In genomic region chr11:108929176-108929575, GRCm38 (mm10) we compare ENCODE assay signal across 15 mouse cellular contexts. TPM values are rescaled to one million over a fixed set of nuclear protein-coding genes. Genes with fewer than 3 reads are reported as not detected.
A peak's percentile ranks its signal among the peaks of the same experiment; 100 is the strongest.
DNase-seq lines count a peak whose midpoint lies in the region; ATAC-seq lines count a peak whose summit lies in the region.
"Had no signal": no experiment of that assay in that cellular context is flagged by ENCODE, and none has a peak within 500 bp of the region (broad histone marks: within the 10 kb centered on the region; RNA-seq: fewer than 3 reads in every experiment).

No protein-coding gene starts in this region.

- peak overlapping the region; percentile 7; the same call in 1 of the 2 replicates for H3K27ac ChIP-seq in neural tube, embryonic 11.5 days (ENCODE audit: low read depth, low read length)
- H3K27ac ChIP-seq in hindbrain, embryonic 12.5 days, result no peak overlapping the region
- peak overlapping the region; percentile 80 for H3K27ac ChIP-seq in midbrain, embryonic 10.5 days (replicated peaks)
- H3K27ac ChIP-seq: stomach, embryonic 15.5 days had no signal

- peaks cover 20% of the 10 kb centered on the region for H3K36me3 ChIP-seq in neural tube, embryonic 11.5 days (ENCODE audit: control insufficient read depth, insufficient read depth, low read length)
- H3K36me3 ChIP-seq in hindbrain, embryonic 12.5 days, result peaks cover 29% of the 10 kb centered on the region
- peaks cover 95% of the 10 kb centered on the region for H3K36me3 ChIP-seq in midbrain, embryonic 10.5 days

- peak overlapping the region; percentile 86 for H3K4me2 ChIP-seq in neural tube, embryonic 11.5 days (ENCODE audit: low read depth)
- H3K4me2 ChIP-seq in hindbrain, embryonic 12.5 days (replicated peaks), result peak overlapping the region; percentile 79
- H3K4me2 ChIP-seq: stomach, embryonic 15.5 days had no signal

- H3K4me1 ChIP-seq in neural tube, embryonic 11.5 days (ENCODE audit: control insufficient read depth, insufficient read depth, low read length), result peaks cover 65% of the 10 kb centered on the region
- H3K4me1 ChIP-seq in hindbrain, embryonic 12.5 days, result peaks cover 84% of the 10 kb centered on the region
- peaks cover 100% of the 10 kb centered on the region for H3K4me1 ChIP-seq in midbrain, embryonic 10.5 days

- WGBS in neural tube, embryonic 11.5 days, result 40% methylated on average over 4 of the region's 4 CpGs
- 45% methylated on average over 4 of the region's 4 CpGs for WGBS in hindbrain, embryonic 12.5 days
- 49% methylated on average over 4 of the region's 4 CpGs for WGBS in midbrain, embryonic 10.5 days

- ATAC-seq in neural tube, embryonic 11.5 days (ENCODE audit: insufficient read depth, low FRiP score, low TSS enrichment), result no peak
- no peak for ATAC-seq in hindbrain, embryonic 12.5 days (ENCODE audit: low FRiP score)
- ATAC-seq in inflammation-experienced regulatory T-cells, adult 6 months, result no peak
- ATAC-seq: Patski had no signal

- DNase-seq in neural tube, embryonic 11.5 days (ENCODE audit: low spot score), result no peak
- DNase-seq in neural tube, embryonic 10.5 days (ENCODE audit: extremely low spot score, low spot score), result no peak
- DNase-seq in midbrain, embryonic 10.5 days (ENCODE audit: low spot score), result no peak
- DNase-seq in spleen, postnatal 10 days (ENCODE audit: low spot score in 2 of 2), result no peak
- no peak for DNase-seq in right cerebral cortex, postnatal 4 days
- DNase-seq in right cerebral cortex, postnatal 25 days, result no peak
- DNase-seq: adrenal gland, adult 8-10 months; heart, postnatal 4 days; kidney, postnatal 14 days; right cerebral cortex, postnatal 14 days; thymus, postnatal 4 days had no signal

- no peaks in the 10 kb centered on the region for H3K9me3 ChIP-seq in neural tube, embryonic 11.5 days (ENCODE audit: control insufficient read depth, low read length)
- no peaks in the 10 kb centered on the region for H3K9me3 ChIP-seq in hindbrain, embryonic 12.5 days (replicated peaks)
- peaks cover 6% of the 10 kb centered on the region; the same call in 1 of the 2 replicates for H3K9me3 ChIP-seq in midbrain, embryonic 10.5 days (replicated peaks)
- H3K9me3 ChIP-seq: stomach, embryonic 15.5 days had no signal

- no peak overlapping the region for H3K4me3 ChIP-seq in neural tube, embryonic 11.5 days (ENCODE audit: low read depth, low read length)
- H3K4me3 ChIP-seq in hindbrain, embryonic 12.5 days, result no peak overlapping the region
- peak overlapping the region; percentile 89 for H3K4me3 ChIP-seq in midbrain, embryonic 10.5 days
- H3K4me3 ChIP-seq: stomach, embryonic 15.5 days had no signal

- H3K27me3 ChIP-seq in neural tube, embryonic 11.5 days (ENCODE audit: control insufficient read depth, insufficient read depth, low read length), result no peaks in the 10 kb centered on the region
- H3K27me3 ChIP-seq in hindbrain, embryonic 12.5 days, result no peaks in the 10 kb centered on the region; the same call in 1 of the 2 replicates
- peaks cover 7% of the 10 kb centered on the region; the same call in 1 of the 2 replicates for H3K27me3 ChIP-seq in midbrain, embryonic 10.5 days (ENCODE audit: low read depth, poor library complexity, severe bottlenecking)
- H3K27me3 ChIP-seq: Patski; stomach, embryonic 15.5 days had no signal

- peak overlapping the region; percentile 3; the same call in 1 of the 2 replicates for H3K9ac ChIP-seq in neural tube, embryonic 11.5 days (ENCODE audit: low read length)
- peak overlapping the region; percentile 39; the same call in 1 of the 2 replicates for H3K9ac ChIP-seq in hindbrain, embryonic 12.5 days
- H3K9ac ChIP-seq: stomach, embryonic 15.5 days had no signal

RNA-seq across cellular contexts. Expression of gene Axin2, which starts 9.0 kb away (rescaled TPM):
- polyA plus RNA-seq in neural tube, embryonic 11.5 days (2014; fragmentation: Nextera tagmentation; extraction: Ambion mirVana), result 16.4 and 21.2 TPM in 2 replicates
- 17.5 and 20.3 TPM in 2 replicates for polyA plus RNA-seq in hindbrain, embryonic 12.5 days (2016; fragmentation: Nextera tagmentation; extraction: Ambion mirVana)
- 17.5 and 17.6 TPM in 2 replicates for polyA plus RNA-seq in midbrain, embryonic 10.5 days (2016; fragmentation: Nextera tagmentation; extraction: Ambion mirVana)
- 10 to 100 TPM in 2 of 3 experiments, 1 to 10 TPM in 1; 6.3 to 11.2 (median 10.5) TPM for polyA plus RNA-seq in inflammation-experienced regulatory T-cells, adult 6 months (2017; shearing (Covaris generic))
